Mouse (Mus musculus): ENCODE data around the gene Fam187a. TPM values are rescaled to one million over a fixed set of nuclear protein-coding genes. Genes with fewer than 3 reads are reported as not detected.
A peak's percentile ranks its signal among the peaks of the same experiment; 100 is the strongest.

Gene Fam187a
- total RNA-seq, 2 experiments from 2014 or later, result not detected

- DNase-seq, result peak; percentile 43 to 44
- intact Hi-C loops (cut with DNase I), result no loop called here
Observed at GRCm38 (mm10) chr11:102893015-102893651, 8.2 kb downstream of the Fam187a start.

- no peak for DNase-seq
- intact Hi-C loops (cut with DNase I), result loop anchor here (5.0 kb wide), 1 partner anchor 158 kb away; no protein-coding TSS in a partner anchor
Observed at GRCm38 (mm10) chr11:102894716-102895115, 9.7 kb downstream of the Fam187a start.

GRCm38 (mm10) chr11:102895779-102896178, 10.8 kb downstream of the Fam187a start:
- intact Hi-C loops (cut with DNase I), result loop anchor here (5.0 kb wide), 1 partner anchor 157 kb away; no protein-coding TSS in a partner anchor
- DNase-seq, result no peak

- no peak for DNase-seq
- intact Hi-C loops (cut with DNase I), result loop anchor here (5.0 kb wide), 1 partner anchor 156 kb away; no protein-coding TSS in a partner anchor
Observed at GRCm38 (mm10) chr11:102896641-102897040, 11.7 kb downstream of the Fam187a start.

- no peak for DNase-seq
- intact Hi-C loops (cut with DNase I), result loop anchor here (5.0 kb wide), 1 partner anchor 154 kb away; no protein-coding TSS in a partner anchor
Observed at GRCm38 (mm10) chr11:102898408-102898807, 13.4 kb downstream of the Fam187a start.

- intact Hi-C loops (cut with DNase I), result no loop called here
- DNase-seq, result peak; percentile 55 to 74
Observed at GRCm38 (mm10) chr11:102900763-102901162, 15.8 kb downstream of the Fam187a start, which contains the start of gene Gfap. Gfap (minus strand) TSS chr11:102900912.

- intact Hi-C loops (cut with DNase I), result no loop called here
Observed at GRCm38 (mm10) chr11:102901199-102901598, 16.2 kb downstream of the Fam187a start.

GRCm38 (mm10) chr11:102902107-102902506, 17.1 kb downstream of the Fam187a start:
- intact Hi-C loops (cut with DNase I), result no loop called here
- DNase-seq, result no peak

More at GRCm38 (mm10) chr11:102901199-102901598, 16.2 kb downstream of the Fam187a start:
- no peak for DNase-seq

- intact Hi-C loops (cut with DNase I), result no loop called here
- DNase-seq, result peak in 1 of 2 experiments; percentile 6
Observed at GRCm38 (mm10) chr11:102903654-102904053, 18.7 kb downstream of the Fam187a start.

GRCm38 (mm10) chr11:102911376-102911775, 26.4 kb downstream of the Fam187a start:
- DNase-seq, result no peak
- intact Hi-C loops (cut with DNase I), result no loop called here

GRCm38 (mm10) chr11:102915380-102915779, 30.4 kb downstream of the Fam187a start:
- intact Hi-C loops (cut with DNase I), result no loop called here
- DNase-seq, result no peak

- intact Hi-C loops (cut with DNase I), result no loop called here
- no peak for DNase-seq
Observed at GRCm38 (mm10) chr11:102918077-102918476, 33.1 kb downstream of the Fam187a start.

GRCm38 (mm10) chr11:102921491-102921890, 36.5 kb downstream of the Fam187a start:
- intact Hi-C loops (cut with DNase I), result no loop called here
- no peak for DNase-seq

- peak; percentile 85 to 90 for DNase-seq
- intact Hi-C loops (cut with DNase I), result no loop called here
Observed at GRCm38 (mm10) chr11:102924557-102925350, 39.8 kb downstream of the Fam187a start, which contains the start of gene Kif18b. Kif18b (minus strand) TSS chr11:102925124.

- DNase-seq, result no peak
- intact Hi-C loops (cut with DNase I), result no loop called here
Observed at GRCm38 (mm10) chr11:102925351-102925717, 40.4 kb downstream of the Fam187a start.

- intact Hi-C loops (cut with DNase I), result no loop called here
Observed at GRCm38 (mm10) chr11:102930672-102931071, 45.7 kb downstream of the Fam187a start.

GRCm38 (mm10) chr11:102936272-102936671, 51.3 kb downstream of the Fam187a start:
- no peak for DNase-seq
- intact Hi-C loops (cut with DNase I), result no loop called here

More at GRCm38 (mm10) chr11:102930672-102931071, 45.7 kb downstream of the Fam187a start:
- no peak for DNase-seq
